ENCODE assay signal across 7 mouse cellular contexts in genomic region chr7:24883896-24884692, GRCm38 (mm10). TPM values are rescaled to one million over a fixed set of nuclear protein-coding genes. Genes with fewer than 3 reads are reported as not detected.
DNase-seq lines count a peak whose midpoint lies in the region; ATAC-seq lines count a peak whose summit lies in the region.

Rps19 (plus strand) TSS chr7:24884371.

- H3K36me3 ChIP-seq in embryonic facial prominence, embryonic 12.5 days: peaks cover 38% of the 10 kb centered on the region
- peaks cover 25% of the 10 kb centered on the region for H3K36me3 ChIP-seq in limb, embryonic 11.5 days (ENCODE audit: control insufficient read depth, insufficient read depth, low read length)
- peaks cover 32% of the 10 kb centered on the region for H3K36me3 ChIP-seq in midbrain, embryonic 14.5 days (ENCODE audit: control insufficient read depth, insufficient read depth, low read length)

- H3K4me2 ChIP-seq in embryonic facial prominence, embryonic 12.5 days (replicated peaks): peak within 1 kb of the TSS; percentile 84
- peak within 1 kb of the TSS; percentile 77 for H3K4me2 ChIP-seq in limb, embryonic 11.5 days (ENCODE audit: low read depth, severe bottlenecking)
- peak within 1 kb of the TSS; percentile 83 for H3K4me2 ChIP-seq in midbrain, embryonic 14.5 days (ENCODE audit: low read length)

- H3K9me3 ChIP-seq in embryonic facial prominence, embryonic 12.5 days: no peaks in the 10 kb centered on the region
- H3K9me3 ChIP-seq in limb, embryonic 11.5 days (ENCODE audit: control insufficient read depth, low read length): no peaks in the 10 kb centered on the region
- no peaks in the 10 kb centered on the region for H3K9me3 ChIP-seq in midbrain, embryonic 14.5 days (ENCODE audit: control insufficient read depth, low read length)

- H3K27me3 ChIP-seq in embryonic facial prominence, embryonic 12.5 days: no peaks in the 10 kb centered on the region
- H3K27me3 ChIP-seq in limb, embryonic 11.5 days (ENCODE audit: control insufficient read depth, insufficient read depth, low read length): no peaks in the 10 kb centered on the region
- no peaks in the 10 kb centered on the region for H3K27me3 ChIP-seq in midbrain, embryonic 14.5 days (ENCODE audit: control insufficient read depth, insufficient read depth, low read length)

- H3K4me1 ChIP-seq in embryonic facial prominence, embryonic 12.5 days: peaks cover 18% of the 10 kb centered on the region
- H3K4me1 ChIP-seq in limb, embryonic 11.5 days (ENCODE audit: control insufficient read depth, insufficient read depth, low read length): peaks cover 19% of the 10 kb centered on the region
- peaks cover 13% of the 10 kb centered on the region for H3K4me1 ChIP-seq in midbrain, embryonic 14.5 days (ENCODE audit: control insufficient read depth, insufficient read depth, low read length)

- peak within 1 kb of the TSS; percentile 87 for H3K4me3 ChIP-seq in embryonic facial prominence, embryonic 12.5 days
- peak within 1 kb of the TSS; percentile 100 for H3K4me3 ChIP-seq in limb, embryonic 11.5 days (ENCODE audit: low read depth, low read length)
- peak within 1 kb of the TSS; percentile 98 for H3K4me3 ChIP-seq in midbrain, embryonic 14.5 days (replicated peaks; ENCODE audit: low read depth, low read length)

- ATAC-seq in embryonic facial prominence, embryonic 12.5 days (ENCODE audit: insufficient number of reproducible peaks, insufficient read depth, low FRiP score, low TSS enrichment): peak; percentile 91
- ATAC-seq in limb, embryonic 11.5 days (ENCODE audit: insufficient number of reproducible peaks, low FRiP score, low TSS enrichment, low read depth): peak; percentile 94
- peak; percentile 93 for ATAC-seq in midbrain, embryonic 14.5 days (ENCODE audit: low FRiP score, low TSS enrichment)

- WGBS in embryonic facial prominence, embryonic 12.5 days: under 1% methylated on average over 57 of the region's 57 CpGs
- WGBS in limb, embryonic 11.5 days: under 1% methylated on average over 57 of the region's 57 CpGs
- under 1% methylated on average over 57 of the region's 57 CpGs for WGBS in midbrain, embryonic 14.5 days

- peak within 1 kb of the TSS; percentile 82 for H3K27ac ChIP-seq in embryonic facial prominence, embryonic 12.5 days
- peak within 1 kb of the TSS; percentile 82 for H3K27ac ChIP-seq in limb, embryonic 11.5 days (replicated peaks; ENCODE audit: low read depth, low read length)
- peak within 1 kb of the TSS; percentile 88 for H3K27ac ChIP-seq in midbrain, embryonic 14.5 days (replicated peaks; ENCODE audit: low read depth, low read length)

- peak; percentile 97 for DNase-seq in adrenal gland, postnatal 25 days
- DNase-seq in heart, adult 11 months: peak; percentile 100
- peak; percentile 99 for DNase-seq in kidney, adult 18-20 months
- peak; percentile 99 for DNase-seq in limb, embryonic 11.5 days (ENCODE audit: low spot score)
- peak; percentile 100 for DNase-seq in midbrain, embryonic 14.5 days
- DNase-seq in spleen, adult 18-20 months: peak; percentile 94 to 97

- H3K9ac ChIP-seq in embryonic facial prominence, embryonic 12.5 days: peak within 1 kb of the TSS; percentile 98
- peak within 1 kb of the TSS; percentile 100 for H3K9ac ChIP-seq in limb, embryonic 11.5 days (ENCODE audit: low read length)
- peak within 1 kb of the TSS; percentile 99 for H3K9ac ChIP-seq in midbrain, embryonic 14.5 days (replicated peaks; ENCODE audit: low read length)

RNA-seq across cellular contexts. Expression of gene Rps19, which starts in this region (rescaled TPM):
- 564 and 876 TPM in 2 replicates for total RNA-seq in adrenal gland, postnatal 25 days (2021)
- polyA plus RNA-seq in embryonic facial prominence, embryonic 12.5 days (2016; fragmentation: Nextera tagmentation; extraction: Ambion mirVana): 2,196 and 2,318 TPM in 2 replicates
- 2,245 and 2,332 TPM in 2 replicates for polyA plus RNA-seq in limb, embryonic 11.5 days (2014; fragmentation: Nextera tagmentation; extraction: Ambion mirVana)
- 1,428 and 1,598 TPM in 2 replicates for polyA plus RNA-seq in midbrain, embryonic 14.5 days (2014; fragmentation: Nextera tagmentation; extraction: Ambion mirVana)

Comparison
In these comparisons a context has a peak if more than half of its experiments do, and no peak if none do; other contexts are left out.
1. Peak in every context shown above with its lines: DNase-seq, ATAC-seq, H3K4me3 ChIP-seq and H3K27ac ChIP-seq.